Mouse (Mus musculus): ENCODE results near the gene Zfp446. TPM values are rescaled to one million over a fixed set of nuclear protein-coding genes. Genes with fewer than 3 reads are reported as not detected.
"Not testable (repeated sequence)": the region's sequence is repeated elsewhere in the genome, so short reads cannot be mapped to it uniquely, and the experiment has no call there.

Zfp446 gene
- 0.20 and 0.29 TPM in 2 replicates for polyA plus RNA-seq (2012)

DNA sequence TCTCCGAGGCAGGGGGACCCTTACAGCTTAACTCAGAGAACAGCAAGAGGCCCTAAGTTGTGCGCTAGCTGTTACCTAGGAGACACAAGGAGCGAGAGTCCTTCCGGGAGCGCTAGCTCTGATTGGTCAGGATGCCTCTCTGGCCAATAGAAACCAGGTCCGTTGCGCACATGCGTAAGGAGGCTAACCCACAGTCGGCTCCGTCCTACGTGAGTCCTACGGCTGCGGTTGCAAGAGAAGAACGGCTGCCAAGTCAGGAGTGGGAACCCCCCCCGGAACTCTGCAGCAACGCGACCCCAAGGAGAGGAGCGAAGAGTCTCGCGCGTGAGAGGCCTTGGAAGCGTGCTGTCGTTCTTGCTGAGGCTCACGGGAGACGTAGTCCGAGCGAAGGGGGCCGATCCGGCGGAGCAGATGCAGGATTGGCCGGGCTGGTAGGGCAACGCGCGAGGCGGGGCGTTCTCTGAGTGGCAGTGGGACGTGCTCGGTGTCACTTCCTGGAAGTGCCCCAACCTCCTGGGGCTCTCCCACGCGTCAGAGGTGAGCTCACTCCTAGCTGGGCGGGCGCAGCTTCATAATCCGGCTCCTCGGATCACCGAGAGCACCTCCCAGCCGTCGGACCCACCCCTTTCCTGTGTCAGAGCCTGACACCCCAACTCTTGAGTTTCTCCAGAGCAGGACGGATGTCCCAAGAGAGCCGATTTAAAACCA, at the start of gene Zfp446:
Gene Zfp446, plus strand, starts transcription at position 167 of the 708 bp plus-strand sequence.
- TF ChIP-seq GATA1 (IDR thresholded peaks at IDR 0.05; ENCODE audit: low read length) (no peak), TAL1 (IDR thresholded peaks at IDR 0.05; ENCODE audit: low read length) (no peak)
- peak within 1 kb of the TSS; percentile 89 for H3K4me3 ChIP-seq (replicated peaks)

DNA sequence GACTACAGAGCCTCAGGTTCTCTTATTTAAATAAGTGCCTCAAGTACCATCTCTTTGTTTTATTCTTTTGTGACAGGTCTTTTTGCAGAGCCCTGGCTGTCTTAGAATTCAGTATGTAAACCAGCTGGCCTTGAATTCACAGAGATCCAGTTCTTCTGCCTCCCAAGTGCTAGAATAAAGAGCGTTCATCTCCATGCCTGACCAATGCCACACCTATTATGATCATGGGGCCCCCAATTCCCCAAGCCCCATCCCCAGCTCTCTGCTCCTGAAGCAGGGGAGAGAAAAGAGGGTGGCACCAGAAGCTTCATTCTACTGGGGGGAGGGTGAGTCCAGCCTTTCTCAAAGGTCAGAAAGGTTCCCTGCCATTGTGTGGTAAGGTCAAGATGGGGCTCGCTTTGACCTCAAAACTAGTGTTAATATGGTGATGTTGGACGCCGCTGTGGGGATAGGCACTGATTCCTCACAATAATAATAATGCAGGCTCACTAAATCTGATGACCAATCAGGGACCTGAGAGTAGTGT, 44.0 kb upstream of the Zfp446 start:
- no peak overlapping the region for H3K4me3 ChIP-seq (replicated peaks)
- H3K27me3 ChIP-seq (ENCODE audit: control insufficient read depth): peaks cover 2% of the 10 kb centered on the region
- no peaks in the 10 kb centered on the region for H3K4me1 ChIP-seq (ENCODE audit: control insufficient read depth)
- peaks cover 5% of the 10 kb centered on the region for H3K36me3 ChIP-seq (ENCODE audit: control insufficient read depth)
- H3K9me3 ChIP-seq (ENCODE audit: control insufficient read depth, low read length): no peaks in the 10 kb centered on the region
- no peak for TF ChIP-seq TAL1 (IDR thresholded peaks at IDR 0.05; ENCODE audit: low read length)

More for the DNA sequence above, at the start of gene Zfp446:
- peaks cover 41% of the 10 kb centered on the region for H3K4me1 ChIP-seq (ENCODE audit: control insufficient read depth)
- no peaks in the 10 kb centered on the region for H3K9me3 ChIP-seq (ENCODE audit: control insufficient read depth, low read length)
- H3K27me3 ChIP-seq (ENCODE audit: control insufficient read depth): no peaks in the 10 kb centered on the region
- H3K36me3 ChIP-seq (ENCODE audit: control insufficient read depth): peaks cover 28% of the 10 kb centered on the region

GRCm38 (mm10) chr7:12934808-12935207, 42.8 kb upstream of the Zfp446 start:
- Histone ChIP-seq H3K4me1 (ENCODE audit: control insufficient read depth) (no peaks in the 10 kb centered on the region), H3K9me3 (ENCODE audit: control insufficient read depth, low read length) (no peaks in the 10 kb centered on the region), H3K27me3 (ENCODE audit: control insufficient read depth) (no peaks in the 10 kb centered on the region), H3K36me3 (ENCODE audit: control insufficient read depth) (peaks cover 2% of the 10 kb centered on the region; the same call in 1 of the 2 replicates), H3K4me3 (replicated peaks) (no peak overlapping the region)
- TF ChIP-seq GATA1 (IDR thresholded peaks at IDR 0.05; ENCODE audit: low read length) (no peak), TAL1 (IDR thresholded peaks at IDR 0.05; ENCODE audit: low read length) (no peak)

GRCm38 (mm10) chr7:12937254-12937803, 40.3 kb upstream of the Zfp446 start:
- not testable (repeated sequence) for H3K27me3 ChIP-seq (ENCODE audit: control insufficient read depth); H3K4me1 ChIP-seq (ENCODE audit: control insufficient read depth); H3K36me3 ChIP-seq (ENCODE audit: control insufficient read depth); H3K4me3 ChIP-seq (replicated peaks); H3K9me3 ChIP-seq (ENCODE audit: control insufficient read depth, low read length)

DNA sequence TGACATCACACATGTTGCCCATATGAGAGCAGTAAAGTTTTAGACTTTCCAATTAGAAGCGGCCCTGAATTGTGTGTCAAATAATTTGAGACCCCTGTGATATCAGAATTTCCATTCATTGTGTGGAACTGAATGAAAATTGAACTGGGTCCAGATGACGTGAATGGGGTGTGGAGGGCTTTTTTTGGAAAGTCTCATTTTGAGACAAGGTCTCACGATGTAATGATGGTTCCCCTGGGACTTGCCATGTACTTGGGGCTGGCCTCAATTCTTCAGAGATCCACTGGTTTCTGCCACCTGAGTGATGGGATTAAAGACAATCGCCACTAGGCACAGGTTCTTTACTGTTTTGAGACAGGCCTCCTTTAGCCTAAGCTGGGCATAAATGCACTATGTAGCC, 37.0 kb upstream of the Zfp446 start:
- Histone ChIP-seq H3K4me1 (ENCODE audit: control insufficient read depth) (no peaks in the 10 kb centered on the region; the same call in 1 of the 2 replicates), H3K9me3 (ENCODE audit: control insufficient read depth, low read length) (no peaks in the 10 kb centered on the region), H3K4me3 (replicated peaks) (no peak overlapping the region), H3K36me3 (ENCODE audit: control insufficient read depth) (no peaks in the 10 kb centered on the region), H3K27me3 (ENCODE audit: control insufficient read depth) (no peaks in the 10 kb centered on the region)
- TF ChIP-seq TAL1 (IDR thresholded peaks at IDR 0.05; ENCODE audit: low read length): no peak
- no peak for TF ChIP-seq GATA1 (IDR thresholded peaks at IDR 0.05; ENCODE audit: low read length)

- no peak for TF ChIP-seq TAL1 (IDR thresholded peaks at IDR 0.05; ENCODE audit: low read length)
- no peak for TF ChIP-seq GATA1 (IDR thresholded peaks at IDR 0.05; ENCODE audit: low read length)
Measured at GRCm38 (mm10) chr7:12943488-12943887, 34.2 kb upstream of the Zfp446 start.

DNA sequence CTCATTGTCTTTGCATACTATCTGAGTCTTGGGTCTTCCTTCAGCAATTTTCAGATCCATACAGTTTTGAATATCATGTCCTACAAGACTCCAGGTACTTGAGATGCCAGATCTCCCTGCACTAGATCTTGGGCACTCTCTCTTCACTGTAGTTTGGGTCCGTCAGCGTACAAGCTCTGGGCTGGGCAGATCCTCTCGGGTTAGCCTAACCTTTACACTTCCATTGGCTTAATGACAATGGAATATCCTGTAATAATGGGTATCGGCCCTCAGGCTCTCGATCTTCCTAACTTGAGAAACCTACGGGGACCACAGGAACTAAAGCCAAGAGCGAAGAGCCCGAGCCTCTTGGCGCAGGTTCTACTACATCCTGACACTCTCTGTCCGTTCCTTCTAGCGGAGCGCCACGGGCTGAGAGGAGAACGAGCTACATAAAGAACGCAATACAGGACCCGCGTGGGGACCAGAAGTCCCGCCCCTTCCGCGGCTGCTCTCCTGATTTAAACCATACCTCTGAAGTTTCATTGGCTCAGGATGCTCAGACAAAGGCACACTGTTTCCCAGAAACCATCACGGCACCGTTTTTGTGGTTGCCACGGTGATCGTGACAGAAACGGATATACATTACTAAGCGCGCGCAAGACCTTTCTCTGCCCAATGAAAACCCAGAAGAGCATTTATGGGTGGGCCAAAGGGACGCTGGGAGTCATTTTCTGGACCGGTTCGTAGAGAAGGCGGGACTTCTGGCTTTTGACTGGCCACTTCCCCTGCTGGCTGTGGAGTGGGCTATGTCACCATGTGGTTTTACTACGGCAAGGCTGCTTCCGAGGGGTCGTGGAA, 28.4 kb upstream of the Zfp446 start:
- Histone ChIP-seq H3K4me3 (replicated peaks) (peak overlapping the region; percentile 81), H3K27me3 (ENCODE audit: control insufficient read depth) (no peaks in the 10 kb centered on the region), H3K36me3 (ENCODE audit: control insufficient read depth) (no peaks in the 10 kb centered on the region), H3K4me1 (ENCODE audit: control insufficient read depth) (peaks cover 30% of the 10 kb centered on the region), H3K9me3 (ENCODE audit: control insufficient read depth, low read length) (no peaks in the 10 kb centered on the region)
- no peak for TF ChIP-seq GATA1 (IDR thresholded peaks at IDR 0.05; ENCODE audit: low read length)
- no peak for TF ChIP-seq TAL1 (IDR thresholded peaks at IDR 0.05; ENCODE audit: low read length)

More at GRCm38 (mm10) chr7:12943488-12943887, 34.2 kb upstream of the Zfp446 start:
- H3K36me3 ChIP-seq (ENCODE audit: control insufficient read depth): no peaks in the 10 kb centered on the region
- no peak overlapping the region for H3K4me3 ChIP-seq (replicated peaks)
- H3K4me1 ChIP-seq (ENCODE audit: control insufficient read depth): no peaks in the 10 kb centered on the region; the same call in none of the 2 replicates
- no peaks in the 10 kb centered on the region for H3K9me3 ChIP-seq (ENCODE audit: control insufficient read depth, low read length)
- no peaks in the 10 kb centered on the region for H3K27me3 ChIP-seq (ENCODE audit: control insufficient read depth)

- TF ChIP-seq GATA1 (IDR thresholded peaks at IDR 0.05; ENCODE audit: low read length) (no peak), TAL1 (IDR thresholded peaks at IDR 0.05; ENCODE audit: low read length) (no peak)
- Histone ChIP-seq H3K36me3 (ENCODE audit: control insufficient read depth) (no peaks in the 10 kb centered on the region), H3K27me3 (ENCODE audit: control insufficient read depth) (no peaks in the 10 kb centered on the region), H3K4me1 (ENCODE audit: control insufficient read depth) (peaks cover 30% of the 10 kb centered on the region), H3K9me3 (ENCODE audit: control insufficient read depth, low read length) (no peaks in the 10 kb centered on the region), H3K4me3 (replicated peaks) (peak overlapping the region; percentile 81)
Measured at GRCm38 (mm10) chr7:12949872-12950229, 27.8 kb upstream of the Zfp446 start.

GRCm38 (mm10) chr7:12954896-12955295, 22.8 kb upstream of the Zfp446 start:
- Histone ChIP-seq H3K4me3 (replicated peaks) (no peak overlapping the region), H3K4me1 (ENCODE audit: control insufficient read depth) (peaks cover 29% of the 10 kb centered on the region), H3K36me3 (ENCODE audit: control insufficient read depth) (no peaks in the 10 kb centered on the region), H3K9me3 (ENCODE audit: control insufficient read depth, low read length) (no peaks in the 10 kb centered on the region), H3K27me3 (ENCODE audit: control insufficient read depth) (no peaks in the 10 kb centered on the region)
- no peak for TF ChIP-seq TAL1 (IDR thresholded peaks at IDR 0.05; ENCODE audit: low read length)
- no peak for TF ChIP-seq GATA1 (IDR thresholded peaks at IDR 0.05; ENCODE audit: low read length)
